Mouse (Mus musculus) large intestine, adult 2 months (tissue): ENCODE measurements around the gene Jph4. TPM values are rescaled to one million over a fixed set of nuclear protein-coding genes. Genes with fewer than 3 reads are reported as not detected.

Experiments used
- DNase-seq: peaks from one replicate; pipeline ENCODE4 v3.0.0-alpha.2; 2012; ENCODE audit warnings: low read depth, low spot score
- WGBS: fragments of 180-500 bp; shearing (Covaris S2); methylation state at CpG from one replicate; pipeline ENCODE4 v1.1.7; 2018; 5-methylcytosine and 5-hydroxymethylcytosine counted together
- polyA plus RNA-seq: library from polyadenylated mRNA; depleted of rRNA; stranded (reverse); fragments of >200 nt; gene quantifications from 2 replicates; pipeline ENCODE4 v1.2.3, GENCODE M21; 2012

Jph4 gene
- polyA plus RNA-seq, 1 experiment, result 0.52 TPM

GRCm38 (mm10) chr14:55098067-55098466 is 18.7 kb downstream of the Jph4 start:
- DNase-seq, result no peak

GRCm38 (mm10) chr14:55097646-55098045 is 19.1 kb downstream of the Jph4 start:
- DNase-seq, result no peak
- WGBS, result 79% methylated on average over 10 of the region's 10 CpGs

More at GRCm38 (mm10) chr14:55098067-55098466, 18.7 kb downstream of the Jph4 start:
- WGBS, result 69% methylated on average over 4 of the region's 4 CpGs

DNA sequence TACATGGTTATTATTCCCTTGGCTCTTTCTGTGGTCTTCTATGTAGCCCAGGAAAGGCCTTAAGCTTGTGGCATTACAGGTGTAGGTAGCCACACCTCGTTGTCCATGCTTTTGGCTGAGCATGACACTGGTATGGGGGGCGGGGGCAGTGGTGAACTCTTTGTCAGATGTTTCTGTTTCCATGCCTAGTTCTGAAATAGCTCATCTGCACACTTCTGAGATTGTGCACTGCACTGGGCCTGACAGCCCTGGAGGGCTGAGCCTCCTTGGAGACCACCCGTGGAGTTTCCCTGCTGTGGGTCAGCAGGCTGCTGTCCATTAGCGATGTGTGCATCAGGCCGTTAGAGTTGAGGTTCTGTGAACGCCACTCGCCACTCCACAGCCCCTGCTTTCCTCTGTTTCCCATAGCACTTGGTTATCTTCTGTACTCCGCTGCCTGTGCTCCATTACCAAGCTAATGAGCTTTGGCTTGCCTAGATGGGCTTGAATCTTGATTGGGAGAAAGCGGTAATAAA is 20.1 kb downstream of the Jph4 start:
- WGBS, result 67% methylated on average over 9 of the region's 9 CpGs
- DNase-seq, result no peak

GRCm38 (mm10) chr14:55095671-55096070 is 21.1 kb downstream of the Jph4 start:
- no peak for DNase-seq
- WGBS, result 25% methylated on average over 12 of the region's 12 CpGs

DNA sequence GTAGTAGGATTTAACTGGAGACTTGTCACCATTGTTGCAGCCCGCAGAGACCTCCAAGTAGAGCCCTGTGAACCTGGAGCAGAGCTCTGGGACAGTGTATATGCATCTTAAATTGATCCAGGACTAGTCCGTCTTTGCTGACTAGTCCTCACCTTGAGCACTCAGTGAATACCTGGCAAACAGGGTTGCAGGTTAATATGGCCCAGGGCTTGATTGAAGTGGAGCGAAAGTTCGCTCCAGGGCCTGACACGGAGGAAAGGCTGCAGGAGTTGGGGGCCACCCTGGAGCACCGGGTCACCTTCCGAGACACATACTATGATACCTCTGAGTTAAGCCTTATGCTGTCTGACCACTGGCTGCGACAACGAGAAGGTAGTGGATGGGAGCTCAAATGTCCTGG is 21.5 kb downstream of the Jph4 start:
- no peak for DNase-seq
- WGBS, result 34% methylated on average over 9 of the region's 9 CpGs

DNA sequence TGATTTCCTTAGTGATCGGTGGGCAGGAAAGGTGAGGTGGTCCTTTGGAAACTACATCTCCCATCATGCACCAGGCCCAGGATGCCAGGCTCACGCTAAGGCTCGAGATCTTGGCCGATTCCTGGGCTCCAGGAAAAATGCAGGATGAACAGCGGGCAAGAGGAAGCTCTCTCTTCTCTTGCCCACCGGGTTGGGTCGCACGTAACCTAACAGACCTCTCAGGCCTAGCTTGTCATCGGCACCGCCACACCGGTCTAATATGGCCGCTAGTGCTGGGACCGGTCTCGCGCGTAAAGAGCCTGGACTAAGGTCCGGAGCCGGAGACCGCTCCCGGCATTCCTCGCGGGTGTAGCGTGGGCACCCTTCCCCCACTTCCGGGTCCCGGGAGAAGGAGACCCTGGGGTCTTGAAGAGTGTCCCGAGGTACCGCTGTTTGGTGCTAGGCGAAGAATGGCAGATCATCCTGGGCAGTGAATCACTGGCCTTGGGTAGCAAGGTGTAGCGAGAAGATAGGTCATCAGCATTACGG is 22.0 kb downstream of the Jph4 start, which contains the start of gene Thtpa:
TSS of gene Thtpa (plus strand) at position 81 of the 528 bp plus-strand sequence.
- peak; percentile 55 for DNase-seq
- 2% methylated on average over 30 of the region's 30 CpGs for WGBS

- peak; percentile 24 for DNase-seq
- 48% methylated on average over 6 of the region's 6 CpGs for WGBS
These were observed 22.8 kb downstream of the Jph4 start for GRCm38 (mm10) chr14:55093927-55094326.

GRCm38 (mm10) chr14:55092011-55092577 is 24.6 kb downstream of the Jph4 start, which contains the start of gene Zfhx2:
Gene Zfhx2 (minus strand): TSS chr14:55092324.
- under 1% methylated on average over 34 of the region's 34 CpGs for WGBS
- peak; percentile 96 for DNase-seq

GRCm38 (mm10) chr14:55091209-55091865 is 25.4 kb downstream of the Jph4 start:
- whole genome bisulfite sequencing, result 11% methylated on average over 34 of the region's 34 CpGs
- no peak for DNase-seq

DNA sequence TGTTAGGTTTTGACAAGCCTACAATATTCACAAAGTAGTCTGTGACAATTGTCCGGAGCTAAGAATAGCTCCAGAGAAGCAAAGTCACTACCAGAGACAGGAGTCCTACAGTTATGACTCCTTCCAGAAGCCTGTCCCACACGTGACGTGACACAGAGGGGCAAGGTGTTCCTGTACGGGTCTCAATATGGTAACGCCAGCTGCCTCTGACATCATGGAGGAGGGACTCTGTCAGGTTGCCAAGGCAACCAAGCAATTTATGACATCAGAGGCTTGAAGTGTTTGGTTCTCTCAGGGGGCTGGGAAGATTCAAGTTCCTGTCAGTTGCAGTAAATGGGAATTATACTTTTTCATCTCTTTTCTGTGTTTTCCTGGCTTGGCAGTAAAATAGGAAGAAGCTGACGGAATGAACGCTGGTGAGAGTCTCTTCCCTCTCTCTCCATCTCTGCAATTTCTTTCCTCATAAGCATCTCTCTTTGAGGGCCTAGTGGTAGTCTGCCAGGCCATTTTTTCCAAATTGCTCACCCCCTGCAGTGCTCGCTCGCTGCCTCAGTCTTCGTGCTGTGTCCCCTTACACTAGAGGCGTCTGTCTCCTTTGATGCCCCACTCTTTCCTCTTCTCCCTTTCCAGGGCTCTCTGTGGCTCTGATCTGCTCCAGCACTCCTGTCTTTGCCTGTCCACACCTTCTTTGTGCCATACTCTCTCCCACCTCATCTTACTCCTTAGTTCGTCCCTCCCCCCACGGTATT is 27.4 kb downstream of the Jph4 start:
- 75% methylated on average over 13 of the region's 13 CpGs for WGBS
- no peak for DNase-seq

- no peak for DNase-seq
- WGBS, result 83% methylated on average over 6 of the region's 6 CpGs
These were observed 30.7 kb downstream of the Jph4 start for GRCm38 (mm10) chr14:55086009-55086514.

GRCm38 (mm10) chr14:55085324-55086008 is 31.3 kb downstream of the Jph4 start:
- 82% methylated on average over 9 of the region's 9 CpGs for WGBS
- DNase-seq, result no peak

DNA sequence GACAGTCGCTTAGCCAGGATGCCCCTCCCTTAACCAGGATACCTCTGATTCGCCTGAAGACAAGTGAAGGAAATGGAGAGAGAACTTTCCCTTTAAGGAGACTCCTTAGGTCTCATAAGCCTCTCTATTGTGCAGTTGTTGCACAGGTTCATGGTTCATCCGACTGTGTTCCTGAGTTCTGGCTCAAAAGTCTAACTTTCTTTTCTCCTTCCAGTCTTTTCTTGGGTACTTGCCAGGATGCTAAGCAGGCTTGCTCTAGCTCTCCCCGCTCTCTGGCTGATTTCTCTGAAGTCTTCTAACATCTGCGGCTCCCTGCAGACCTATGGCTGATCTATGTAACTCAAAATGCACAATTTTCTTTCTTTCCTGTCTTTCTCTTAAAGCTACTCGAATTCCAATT is 33.3 kb downstream of the Jph4 start:
- 58% methylated on average over 6 of the region's 6 CpGs for WGBS
- no peak for DNase-seq

DNA sequence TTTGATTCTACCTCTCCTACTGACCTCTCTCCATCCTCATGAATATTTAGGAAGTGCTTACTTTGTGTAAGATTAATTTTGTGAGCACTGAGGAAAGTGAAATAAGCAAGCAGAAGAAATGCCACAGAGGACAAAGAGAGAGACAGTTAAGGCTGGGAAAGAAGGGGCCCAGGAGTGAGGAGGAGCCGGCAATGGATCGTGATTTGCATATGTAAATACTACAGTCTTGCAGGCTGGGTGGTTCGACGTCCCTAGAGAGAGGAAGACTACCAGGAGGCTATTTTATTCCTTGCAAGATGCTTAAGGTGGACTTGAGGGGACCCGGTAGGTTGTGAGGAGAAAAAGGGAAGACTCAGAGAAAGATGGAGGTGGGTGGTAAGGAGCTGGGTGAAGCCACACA is 35.6 kb downstream of the Jph4 start:
- WGBS, result 47% methylated on average over 5 of the region's 5 CpGs
- no peak for DNase-seq

DNA sequence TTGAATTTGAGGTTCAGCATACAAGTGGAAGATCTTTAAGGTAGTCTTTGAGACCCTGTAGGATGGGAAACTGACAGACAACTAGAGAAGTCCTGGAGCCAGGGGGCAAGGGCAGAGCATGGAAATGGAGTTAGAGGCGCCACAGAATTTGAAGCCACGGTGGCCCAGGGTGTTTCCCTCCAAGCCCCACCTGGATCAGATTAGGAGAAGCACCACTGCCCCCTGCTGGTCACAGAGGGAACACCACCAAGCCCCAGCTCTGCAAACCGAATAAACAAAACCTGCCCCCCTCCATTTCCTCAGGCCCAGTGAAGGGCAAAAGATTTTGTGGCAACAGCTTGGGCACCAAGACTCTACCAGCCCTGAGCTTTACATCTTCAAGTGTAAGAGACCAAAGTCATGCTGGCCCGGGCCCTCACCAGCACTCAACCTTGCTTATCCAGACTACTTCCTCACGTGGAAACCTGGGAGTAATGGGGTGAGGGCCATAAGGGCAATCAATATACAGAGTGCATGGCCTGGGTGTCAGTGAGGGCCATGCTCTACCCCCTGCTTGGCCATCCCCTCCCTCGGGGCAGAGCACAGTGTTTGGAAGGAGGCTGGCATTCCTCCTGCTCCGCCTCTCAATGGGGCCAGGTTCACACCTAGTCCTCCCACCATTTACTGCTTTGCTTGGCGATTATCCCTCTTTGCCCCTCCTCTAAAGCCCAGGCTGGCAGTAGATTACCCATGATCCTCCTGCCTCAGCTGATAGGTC is 37.3 kb downstream of the Jph4 start:
- 20% methylated on average over 8 of the region's 8 CpGs for WGBS
- DNase-seq, result peak; percentile 19

GRCm38 (mm10) chr14:55078366-55078989 is 38.3 kb downstream of the Jph4 start:
- no peak for DNase-seq
- WGBS, result 49% methylated on average over 23 of the region's 23 CpGs

DNA sequence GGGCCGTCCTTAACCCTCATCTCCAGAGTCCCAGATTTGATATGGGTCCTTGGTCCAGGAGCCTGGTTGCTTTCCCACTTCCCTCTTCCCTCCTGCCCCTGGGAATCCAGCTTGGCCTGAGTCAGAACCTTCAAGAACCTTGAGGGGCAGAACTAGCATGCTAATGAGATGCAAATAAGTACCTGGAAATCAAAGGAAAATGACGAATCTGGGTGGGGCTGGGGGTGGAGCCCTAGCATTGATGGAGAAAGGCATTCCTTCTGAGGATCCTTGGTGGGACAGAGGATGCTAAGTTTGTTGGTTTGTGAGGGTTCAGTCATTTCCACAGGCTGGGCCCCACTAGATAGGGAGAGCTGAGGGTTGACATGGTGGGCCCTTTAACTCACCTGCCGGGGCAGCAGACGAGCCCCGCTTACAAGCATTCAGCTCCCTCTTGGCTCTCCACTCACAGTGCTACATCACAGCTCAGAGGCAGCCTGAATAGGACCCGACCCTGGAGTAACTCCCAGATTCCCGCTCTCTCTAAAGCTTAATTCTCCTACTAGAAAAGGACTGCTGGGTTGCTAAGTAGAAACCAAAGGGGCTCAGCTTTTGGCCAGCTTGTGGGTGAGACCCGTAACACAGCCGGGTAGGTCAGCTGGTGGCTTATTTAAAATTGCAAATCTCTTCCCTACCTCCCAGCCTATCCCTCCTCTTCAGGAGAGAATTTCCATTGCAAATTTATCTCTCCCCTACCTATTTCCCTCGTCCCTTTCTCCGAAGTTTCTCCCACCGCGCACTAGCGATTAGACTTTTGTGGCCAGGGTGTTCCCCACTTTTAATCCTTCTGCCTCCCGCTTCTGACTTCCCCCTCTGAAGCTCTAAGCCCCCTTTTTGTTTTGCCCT is 39.0 kb downstream of the Jph4 start:
- 70% methylated on average over 15 of the region's 15 CpGs for WGBS
- DNase-seq, result no peak
